Mouse (Mus musculus): ENCODE data around the gene Il4i1.

Gene Il4i1

DNA sequence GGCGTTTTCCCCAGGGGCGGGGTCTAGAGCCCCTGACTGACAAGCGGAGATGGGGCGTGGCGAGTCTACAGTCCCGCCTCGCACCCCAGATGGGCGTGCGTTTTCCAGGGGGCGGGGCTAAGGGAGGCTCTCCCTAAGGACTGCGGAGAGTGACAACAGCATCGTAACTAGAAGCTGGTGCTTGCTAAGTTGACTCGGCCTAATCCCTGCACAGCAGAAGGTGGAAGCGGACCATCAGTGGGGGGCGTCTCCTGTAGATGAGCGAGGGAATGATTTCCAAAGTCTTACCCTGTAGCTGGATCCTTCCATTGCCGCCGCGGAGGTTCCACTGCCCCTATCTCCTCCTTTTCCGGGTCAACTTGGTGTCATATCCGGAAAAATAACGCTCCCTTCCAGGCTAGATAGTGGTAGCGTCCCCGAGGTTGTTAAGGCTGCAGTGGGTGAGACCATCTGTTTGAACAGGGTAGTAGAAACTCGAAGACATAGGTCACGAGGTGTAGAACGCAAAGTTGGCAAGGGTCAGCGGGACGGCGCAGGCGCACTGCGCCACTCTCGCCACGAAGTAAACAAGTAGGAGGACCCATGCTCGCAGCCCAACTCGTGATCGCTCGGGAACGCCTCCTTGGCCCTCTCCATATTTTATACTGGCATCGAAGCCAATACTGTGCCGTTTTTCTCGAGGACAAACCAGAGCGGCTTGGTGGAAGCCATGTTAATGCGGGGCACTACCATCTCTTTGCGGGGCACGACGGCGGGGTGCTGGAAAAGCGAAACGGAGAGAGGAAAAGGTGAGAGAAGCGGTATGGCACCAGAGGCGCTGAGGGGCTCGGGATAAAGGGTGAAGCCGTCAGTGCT lies 32.6 kb downstream of the Il4i1 start, which contains the start of the genes Akt1s1 and Tbc1d17:
TSS of gene Akt1s1 (plus strand) at position 431 of the 855 bp plus-strand sequence.
TSS of gene Tbc1d17 (minus strand) at position 519 of the 855 bp plus-strand sequence.
- DNase-seq (ENCODE audit: extremely low read depth, insufficient read length, low spot score): peak; percentile 99

DNA sequence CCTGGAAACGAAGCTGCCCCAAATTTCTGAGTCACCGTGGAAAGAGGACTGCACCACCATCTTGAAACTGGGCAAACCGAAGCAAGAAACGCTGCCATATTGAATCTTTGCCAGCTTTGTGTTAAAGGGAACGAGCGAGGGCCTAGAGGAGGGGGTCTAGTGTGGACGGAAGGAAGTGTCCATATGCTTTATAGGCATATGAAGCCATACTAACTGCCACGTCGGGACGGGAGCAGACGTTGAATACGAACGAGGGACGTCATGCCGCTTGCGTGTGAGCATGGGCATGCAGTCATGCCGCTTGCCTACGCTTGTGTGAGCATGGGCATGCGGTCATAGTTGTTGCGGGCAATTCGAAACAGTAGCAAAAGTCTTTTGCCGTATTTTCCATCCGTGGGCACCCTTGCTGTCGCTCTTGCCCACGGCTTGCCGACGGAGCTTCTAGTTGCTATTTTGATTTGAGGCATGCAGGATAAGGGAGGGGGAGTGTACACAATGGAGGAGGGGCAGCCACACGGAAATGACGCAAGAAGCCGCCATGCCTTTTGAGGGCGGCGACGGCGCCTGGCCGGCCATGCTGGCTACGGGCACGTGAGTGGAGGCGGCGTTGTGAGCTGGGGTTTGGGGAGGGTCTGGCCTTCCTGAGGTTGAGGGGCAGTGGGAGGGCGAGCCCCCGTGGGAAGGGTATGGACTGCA lies 33.4 kb downstream of the Il4i1 start:
- peak; percentile 85 for DNase-seq (ENCODE audit: extremely low read depth, insufficient read length, low spot score)

DNA sequence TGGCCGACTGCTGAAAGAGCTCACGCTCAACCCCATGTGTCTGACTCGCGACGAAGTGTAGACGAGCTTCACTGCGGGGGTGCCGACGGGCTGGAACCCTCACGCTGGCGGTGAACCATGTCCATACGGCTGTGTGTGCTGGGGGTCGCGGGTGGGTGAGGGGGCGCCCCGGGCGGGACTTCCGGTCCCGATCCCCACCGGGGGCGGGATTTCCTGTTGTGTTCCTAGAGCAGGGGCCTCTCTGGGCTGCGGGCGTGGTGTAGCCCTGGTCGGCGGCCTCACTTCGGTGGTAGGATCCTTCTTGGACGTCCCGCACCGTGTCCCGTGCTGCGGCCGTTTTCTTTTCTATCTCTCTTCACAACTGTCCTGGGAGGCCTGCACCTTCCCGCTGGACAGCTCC lies 34.0 kb downstream of the Il4i1 start:
- DNase-seq (ENCODE audit: extremely low read depth, insufficient read length, low spot score): peak; percentile 74

- no peak for DNase-seq (ENCODE audit: extremely low read depth, insufficient read length, low spot score)
These were observed 34.8 kb downstream of the Il4i1 start for GRCm38 (mm10) chr7:44850789-44851624.

DNA sequence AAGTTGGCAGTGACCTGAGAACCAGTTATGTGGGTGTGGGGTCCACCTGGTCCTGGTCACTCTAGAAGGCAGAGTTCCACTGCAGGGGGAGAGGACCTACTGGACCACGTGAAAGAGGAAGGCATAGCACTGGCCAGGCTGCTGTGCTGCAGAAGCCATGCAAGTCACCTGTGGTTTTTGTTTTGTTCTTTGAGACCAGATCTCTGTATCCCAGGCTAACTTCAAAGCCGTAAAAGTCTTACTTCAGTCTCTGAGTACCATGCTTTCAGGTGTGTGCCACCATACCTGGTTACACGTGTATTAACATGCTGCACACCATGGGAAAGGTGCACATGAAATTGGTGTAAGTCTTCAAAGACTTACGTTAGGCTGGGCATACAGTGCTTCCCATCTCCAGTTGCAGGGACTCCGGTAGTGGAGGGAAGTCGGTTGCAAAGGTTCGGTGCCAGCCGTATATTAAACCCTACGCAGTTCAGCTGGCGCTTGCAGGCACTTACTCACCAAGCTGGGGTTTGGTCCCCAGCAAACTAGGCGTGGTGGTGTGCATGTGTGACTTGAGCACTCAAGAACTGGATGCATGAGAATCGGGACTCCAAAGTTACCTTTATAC lies 35.5 kb downstream of the Il4i1 start:
- no peak for DNase-seq (ENCODE audit: extremely low read depth, insufficient read length, low spot score)

- no peak for DNase-seq (ENCODE audit: extremely low read depth, insufficient read length, low spot score)
These were observed 36.3 kb downstream of the Il4i1 start for GRCm38 (mm10) chr7:44852259-44853027.

DNA sequence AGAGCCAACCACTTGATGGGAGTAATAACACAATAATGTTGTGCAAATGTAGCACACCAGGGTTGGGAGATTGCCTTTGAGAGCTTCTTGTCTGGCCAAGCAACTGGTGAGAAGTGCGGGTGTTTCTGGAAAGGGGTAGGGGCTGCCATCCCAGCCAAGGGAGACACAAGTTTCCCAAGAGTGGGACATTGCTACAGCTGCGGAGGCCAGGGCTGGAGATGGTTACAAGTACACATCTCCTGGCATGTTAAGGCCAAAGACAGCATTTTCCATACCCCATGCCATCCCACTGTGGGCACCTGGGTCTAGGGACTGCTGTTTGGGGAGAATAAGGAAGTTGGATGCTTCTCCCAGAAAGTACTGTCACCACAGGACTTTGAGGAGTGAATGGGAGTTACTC lies 36.9 kb downstream of the Il4i1 start:
- DNase-seq (ENCODE audit: extremely low read depth, insufficient read length, low spot score): no peak

DNA sequence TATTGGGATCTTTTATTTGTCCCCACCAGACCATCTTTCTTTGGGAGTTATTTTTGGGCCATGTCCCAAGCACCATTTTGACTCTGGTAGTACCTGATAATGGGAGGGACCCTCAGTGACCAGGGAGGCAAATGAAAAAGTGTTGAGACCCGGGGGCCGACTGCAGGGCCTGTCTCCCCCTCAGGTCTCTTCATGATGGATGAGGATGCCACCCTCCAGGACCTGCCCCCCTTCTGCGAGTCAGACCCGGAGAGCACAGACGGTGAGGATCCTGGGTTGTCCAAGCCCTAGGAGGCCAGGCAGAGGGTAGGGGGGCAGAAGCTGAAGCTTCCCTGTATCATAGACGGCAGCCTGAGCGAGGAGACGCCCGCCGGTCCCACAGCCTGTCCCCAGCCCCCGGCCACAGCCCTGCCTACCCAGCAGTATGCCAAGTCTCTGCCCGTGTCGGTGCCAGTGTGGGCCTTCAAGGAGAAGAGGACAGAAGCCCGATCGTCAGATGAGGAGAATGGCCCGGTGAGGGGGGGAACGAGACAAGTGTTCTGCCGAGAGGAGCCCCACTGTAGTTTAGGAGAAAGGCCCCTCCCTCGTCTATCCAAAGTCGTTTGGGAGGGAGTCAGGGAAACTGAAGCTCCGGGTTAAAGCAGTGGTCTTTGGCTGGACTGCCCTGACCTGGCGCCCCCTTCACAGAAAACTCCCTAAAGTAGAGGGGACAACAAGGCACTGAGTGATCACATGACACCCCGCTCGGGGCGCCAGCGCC lies 37.6 kb downstream of the Il4i1 start:
- no peak for DNase-seq (ENCODE audit: extremely low read depth, insufficient read length, low spot score)

DNA sequence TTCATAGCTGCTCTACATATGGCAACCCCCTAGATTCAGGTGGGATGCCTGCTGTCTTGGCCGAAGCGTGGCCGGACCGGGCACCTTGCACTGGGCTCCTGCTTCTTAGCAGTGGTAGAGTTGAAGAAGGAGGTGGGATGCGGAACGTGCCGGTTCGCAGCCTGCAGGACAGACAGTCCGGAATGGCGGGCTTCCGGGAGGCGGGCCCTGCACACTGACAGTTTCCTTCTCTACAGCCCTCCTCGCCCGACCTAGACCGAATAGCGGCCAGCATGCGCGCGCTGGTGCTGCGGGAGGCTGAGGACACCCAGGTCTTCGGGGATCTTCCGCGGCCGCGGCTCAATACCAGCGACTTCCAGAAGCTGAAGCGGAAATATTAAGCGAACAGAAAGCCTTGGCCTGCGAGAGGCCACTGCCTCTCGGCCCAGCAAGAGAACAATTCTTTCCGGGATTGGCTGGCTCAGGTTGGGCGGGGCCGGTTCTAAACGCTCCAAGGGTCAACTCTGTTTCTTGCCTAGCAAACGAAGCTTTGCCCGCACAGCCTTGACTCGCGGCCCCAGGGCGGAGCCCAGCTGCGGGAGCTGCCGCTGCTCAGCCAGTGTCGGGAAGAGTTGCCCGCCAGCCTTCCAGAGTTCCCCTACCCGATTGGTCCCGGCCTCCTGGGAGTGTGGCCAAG lies 38.3 kb downstream of the Il4i1 start:
- peak; percentile 89 for DNase-seq (ENCODE audit: extremely low read depth, insufficient read length, low spot score)

DNA sequence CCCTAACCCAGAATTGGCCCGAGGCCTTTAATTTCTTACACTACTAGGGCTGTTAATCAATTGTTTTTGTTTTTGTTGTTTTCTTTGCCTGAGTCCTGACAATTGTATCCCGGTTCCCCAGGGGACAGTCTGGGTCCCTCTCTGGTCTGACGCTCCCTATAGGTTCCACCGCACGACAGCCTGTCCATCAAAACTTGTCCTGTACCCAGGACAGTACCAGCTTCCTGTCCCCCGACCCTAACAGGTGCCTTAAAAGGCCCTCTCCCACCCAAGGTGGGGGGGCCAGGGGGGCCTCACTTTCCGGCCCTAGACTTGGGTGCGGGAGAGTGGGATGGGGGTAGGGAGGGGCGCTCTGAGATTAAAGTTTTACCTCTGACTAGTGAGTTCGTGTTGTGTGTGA lies 38.8 kb downstream of the Il4i1 start:
- no peak for DNase-seq (ENCODE audit: extremely low read depth, insufficient read length, low spot score)

DNA sequence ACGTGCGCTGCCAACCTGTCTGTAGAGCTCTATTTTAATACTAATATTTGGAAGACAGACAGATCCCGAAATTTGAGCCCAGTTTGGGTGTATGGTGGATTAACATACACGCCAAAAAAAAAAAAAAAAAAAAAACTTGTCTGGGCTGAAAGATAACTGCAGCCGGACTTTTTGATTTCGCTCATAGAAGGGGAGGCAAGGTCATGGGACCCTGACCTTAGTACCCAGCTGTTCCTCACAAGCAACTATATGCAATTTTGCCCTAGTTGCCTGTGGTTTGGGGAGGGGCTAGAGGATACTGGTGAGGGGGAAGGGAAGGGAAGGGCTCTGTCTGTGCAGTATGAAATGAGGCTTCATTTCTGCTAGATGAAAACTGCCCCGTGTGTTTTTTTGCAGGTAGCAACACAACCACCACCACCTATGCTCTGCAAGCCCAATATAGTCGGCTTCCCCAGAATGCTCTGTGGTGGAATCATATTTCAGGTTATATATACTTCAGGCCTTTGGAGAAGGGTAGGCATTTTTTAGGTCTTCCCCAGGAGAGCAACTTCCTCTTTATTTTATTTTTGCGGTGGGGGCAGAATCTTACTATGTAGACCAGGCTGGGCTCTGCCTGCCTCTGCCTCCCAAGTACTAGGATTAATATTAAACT lies 40.2 kb downstream of the Il4i1 start:
- DNase-seq (ENCODE audit: extremely low read depth, insufficient read length, low spot score): no peak

DNA sequence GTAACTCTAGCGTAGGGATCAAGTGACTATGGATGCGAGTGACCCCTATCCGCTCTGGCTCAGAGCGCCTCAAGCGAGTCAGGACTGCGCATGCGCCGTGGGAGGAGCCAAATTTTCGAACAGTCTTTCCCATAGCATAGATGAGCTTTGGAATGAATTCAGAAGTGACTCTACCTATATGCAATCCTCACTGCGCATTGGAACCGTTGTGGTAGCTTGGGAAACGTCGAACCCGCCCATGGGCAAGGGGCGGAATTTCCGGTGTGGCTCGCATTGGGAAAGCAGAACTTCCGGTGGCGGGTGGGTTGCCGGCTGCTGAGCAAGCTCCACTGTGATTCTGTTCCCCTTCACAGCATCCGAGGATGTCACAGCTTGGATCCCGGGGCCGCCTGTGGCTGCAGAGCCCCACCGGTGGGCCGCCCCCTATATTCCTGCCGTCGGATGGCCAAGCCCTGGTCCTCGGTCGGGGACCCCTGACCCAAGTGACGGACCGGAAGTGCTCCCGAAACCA lies 40.9 kb downstream of the Il4i1 start, which contains the start of gene Pnkp:
TSS of gene Pnkp (plus strand) at position 98 of the 511 bp plus-strand sequence.
- peak; percentile 84 for DNase-seq (ENCODE audit: extremely low read depth, insufficient read length, low spot score)

GRCm38 (mm10) chr7:44857905-44858304 lies 41.7 kb downstream of the Il4i1 start:
- DNase-seq (ENCODE audit: extremely low read depth, insufficient read length, low spot score): peak; percentile 41

DNA sequence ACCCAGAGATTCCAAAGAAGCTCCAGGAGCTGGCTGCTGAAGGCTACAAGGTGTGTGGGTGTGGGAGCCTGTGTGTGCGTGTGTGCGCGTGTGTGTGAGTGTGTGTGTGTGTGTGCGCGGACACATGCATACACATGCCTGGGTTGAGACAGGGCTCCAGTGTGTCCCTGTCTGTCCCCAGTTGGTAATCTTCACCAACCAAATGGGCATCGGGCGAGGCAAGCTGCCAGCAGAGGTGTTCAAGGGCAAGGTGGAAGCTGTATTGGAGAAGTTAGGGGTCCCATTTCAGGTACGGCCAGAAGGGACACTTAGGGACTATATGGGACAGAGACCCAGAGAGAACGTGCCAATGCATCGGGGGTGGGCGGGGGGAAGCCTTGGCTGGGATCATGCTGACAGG lies 43.7 kb downstream of the Il4i1 start:
- no peak for DNase-seq (ENCODE audit: extremely low read depth, insufficient read length, low spot score)

GRCm38 (mm10) chr7:44860576-44861428 lies 44.6 kb downstream of the Il4i1 start:
- DNase-seq (ENCODE audit: extremely low read depth, insufficient read length, low spot score): peak; percentile 54

- no peak for DNase-seq (ENCODE audit: extremely low read depth, insufficient read length, low spot score)
These were observed 45.2 kb downstream of the Il4i1 start for GRCm38 (mm10) chr7:44861429-44861816.

DNA sequence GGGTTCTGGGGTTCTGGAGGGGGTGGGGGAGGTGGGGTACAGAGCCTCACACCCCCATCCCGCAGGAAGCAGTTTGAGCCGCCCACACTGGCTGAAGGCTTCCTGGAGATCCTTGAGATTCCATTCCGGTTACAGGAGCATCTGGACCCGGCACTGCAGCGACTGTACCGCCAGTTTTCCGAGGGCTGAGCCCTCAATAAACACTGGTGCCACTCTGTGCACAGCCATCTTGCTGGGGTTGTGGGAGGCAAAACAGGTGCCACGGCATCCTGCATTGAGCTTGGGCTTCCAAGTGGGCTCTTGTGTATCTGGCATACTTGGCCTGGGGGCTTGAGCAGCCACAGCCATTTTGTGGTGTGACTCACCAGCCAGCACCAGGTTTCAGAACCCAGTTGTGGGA lies 46.2 kb downstream of the Il4i1 start:
- DNase-seq (ENCODE audit: extremely low read depth, insufficient read length, low spot score): no peak
